In the genomic region with DNA sequence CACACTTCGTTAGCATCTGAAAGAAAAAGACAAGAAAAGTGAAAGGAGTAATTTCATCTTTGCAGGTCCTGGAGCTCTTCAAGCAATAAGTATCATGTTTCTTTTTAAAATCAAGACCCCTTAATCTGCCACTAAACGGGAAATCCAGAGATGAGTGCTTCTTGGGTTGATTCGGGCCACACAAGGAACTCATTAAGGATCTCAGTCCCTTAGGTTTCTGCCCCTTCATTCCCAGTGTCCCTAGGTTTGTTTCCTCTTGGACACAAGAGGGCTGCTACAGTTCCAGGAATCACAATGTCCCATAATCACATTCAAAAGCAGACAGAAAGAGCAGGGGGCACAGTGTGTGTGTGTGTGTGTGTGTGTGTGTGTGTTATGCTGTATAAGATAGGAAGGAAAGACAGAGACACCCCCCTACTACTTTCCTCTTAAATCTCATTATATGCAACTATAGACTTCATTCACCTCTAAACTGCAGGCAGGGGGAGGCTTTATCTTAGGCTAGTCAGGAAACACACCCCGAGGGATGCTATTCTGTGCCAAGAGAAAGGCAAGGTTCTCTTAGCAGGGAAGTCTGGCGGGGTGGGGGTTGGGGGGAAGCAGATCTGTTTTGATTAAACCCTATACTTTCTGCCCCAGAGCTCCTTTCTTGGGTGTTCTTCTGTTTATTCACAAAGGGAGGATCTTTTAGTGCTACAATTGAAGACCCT, we compare ENCODE assay signal across 25 mouse cellular contexts. TPM values are rescaled to one million over a fixed set of nuclear protein-coding genes. Genes with fewer than 3 reads are reported as not detected.
DNase-seq lines count a peak whose midpoint lies in the region; ATAC-seq and TF ChIP-seq lines count a peak whose summit lies in the region.
"Had no signal": no experiment of that assay in that cellular context is flagged by ENCODE, and none has a peak within 500 bp of the region (broad histone marks: within the 10 kb centered on the region; RNA-seq: fewer than 3 reads in every experiment).

No protein-coding gene starts in this region.

- no peak overlapping the region for H3K27ac ChIP-seq in hindbrain, embryonic 11.5 days (ENCODE audit: low read depth, low read length)
- H3K27ac ChIP-seq in hindbrain, embryonic 13.5 days, result no peak overlapping the region
- H3K27ac ChIP-seq in midbrain, embryonic 14.5 days (replicated peaks; ENCODE audit: low read depth, low read length), result no peak overlapping the region
- no peak overlapping the region for H3K27ac ChIP-seq in midbrain, embryonic 16.5 days (ENCODE audit: low read length)
- H3K27ac ChIP-seq in embryonic facial prominence, embryonic 13.5 days, result peak overlapping the region; percentile 60; the same call in 1 of the 2 replicates
- peak overlapping the region; percentile 13; the same call in 1 of the 2 replicates for H3K27ac ChIP-seq in limb, embryonic 15.5 days
- no peak overlapping the region for H3K27ac ChIP-seq in liver, postnatal 0 days (ENCODE audit: low read depth)
- H3K27ac ChIP-seq in left cerebral cortex, adult 2 months, result no peak overlapping the region
- H3K27ac ChIP-seq: gastrocnemius, adult 2 months; intestine, embryonic 15.5 days; liver, embryonic 12.5 days; lung, embryonic 15.5 days; macrophage; midbrain, embryonic 12.5 days had no signal

- H3K36me3 ChIP-seq in hindbrain, embryonic 11.5 days (ENCODE audit: control insufficient read depth, insufficient read depth, low read length), result no peaks in the 10 kb centered on the region
- no peaks in the 10 kb centered on the region for H3K36me3 ChIP-seq in hindbrain, embryonic 13.5 days
- H3K36me3 ChIP-seq in midbrain, embryonic 14.5 days (ENCODE audit: control insufficient read depth, insufficient read depth, low read length), result no peaks in the 10 kb centered on the region
- H3K36me3 ChIP-seq in midbrain, embryonic 16.5 days (ENCODE audit: control insufficient read depth, insufficient read depth, low read length), result no peaks in the 10 kb centered on the region
- H3K36me3 ChIP-seq in embryonic facial prominence, embryonic 13.5 days, result no peaks in the 10 kb centered on the region; the same call in 1 of the 2 replicates
- no peaks in the 10 kb centered on the region for H3K36me3 ChIP-seq in limb, embryonic 15.5 days
- no peaks in the 10 kb centered on the region for H3K36me3 ChIP-seq in liver, postnatal 0 days (replicated peaks; ENCODE audit: insufficient read depth, low read length)
- H3K36me3 ChIP-seq: intestine, embryonic 15.5 days; liver, embryonic 12.5 days; lung, embryonic 15.5 days; midbrain, embryonic 12.5 days had no signal

- no peak for TF ChIP-seq EP300 in liver, postnatal 0 days (IDR thresholded peaks at IDR 0.05; ENCODE audit: low read depth)

- TF ChIP-seq CTCF in liver, postnatal 0 days (IDR thresholded peaks at IDR 0.05; ENCODE audit: low read depth), result no peak
- TF ChIP-seq CTCF in left cerebral cortex, adult 2 months (IDR thresholded peaks at IDR 0.05), result no peak

- intact Hi-C loops in left cerebral cortex, adult 2 months (cut with DNase I), result no loop called here

- H3K9me3 ChIP-seq in hindbrain, embryonic 11.5 days (ENCODE audit: control insufficient read depth, low read length), result no peaks in the 10 kb centered on the region
- no peaks in the 10 kb centered on the region for H3K9me3 ChIP-seq in hindbrain, embryonic 13.5 days
- H3K9me3 ChIP-seq in midbrain, embryonic 14.5 days (ENCODE audit: control insufficient read depth, low read length), result no peaks in the 10 kb centered on the region
- H3K9me3 ChIP-seq in midbrain, embryonic 16.5 days (replicated peaks; ENCODE audit: control insufficient read depth, low read length, poor library complexity, severe bottlenecking), result no peaks in the 10 kb centered on the region
- no peaks in the 10 kb centered on the region for H3K9me3 ChIP-seq in embryonic facial prominence, embryonic 13.5 days
- H3K9me3 ChIP-seq in limb, embryonic 15.5 days, result no peaks in the 10 kb centered on the region
- H3K9me3 ChIP-seq in liver, postnatal 0 days (ENCODE audit: low read length), result no peaks in the 10 kb centered on the region
- H3K9me3 ChIP-seq: intestine, embryonic 15.5 days; liver, embryonic 12.5 days; lung, embryonic 15.5 days; midbrain, embryonic 12.5 days had no signal

- WGBS in hindbrain, embryonic 11.5 days, result 30% methylated on average over 5 of the region's 5 CpGs
- 34% methylated on average over 5 of the region's 5 CpGs for WGBS in hindbrain, embryonic 13.5 days
- 21% methylated on average over 5 of the region's 5 CpGs for WGBS in midbrain, embryonic 14.5 days
- WGBS in midbrain, embryonic 16.5 days, result 24% methylated on average over 5 of the region's 5 CpGs
- WGBS in embryonic facial prominence, embryonic 13.5 days, result 2% methylated on average over 5 of the region's 5 CpGs
- WGBS in limb, embryonic 15.5 days, result 13% methylated on average over 5 of the region's 5 CpGs
- 40% methylated on average over 5 of the region's 5 CpGs for WGBS in liver, postnatal 0 days (ENCODE audit: insufficient replicate concordance)

- no peak overlapping the region for H3K4me3 ChIP-seq in hindbrain, embryonic 11.5 days (ENCODE audit: low read depth, low read length)
- no peak overlapping the region for H3K4me3 ChIP-seq in hindbrain, embryonic 13.5 days
- H3K4me3 ChIP-seq in midbrain, embryonic 14.5 days (replicated peaks; ENCODE audit: low read depth, low read length), result no peak overlapping the region
- no peak overlapping the region for H3K4me3 ChIP-seq in midbrain, embryonic 16.5 days (ENCODE audit: low read depth, low read length)
- H3K4me3 ChIP-seq in embryonic facial prominence, embryonic 13.5 days, result no peak overlapping the region
- H3K4me3 ChIP-seq in limb, embryonic 15.5 days, result no peak overlapping the region
- H3K4me3 ChIP-seq in liver, postnatal 0 days (ENCODE audit: low read depth, low read length), result no peak overlapping the region
- H3K4me3 ChIP-seq in left cerebral cortex, adult 2 months, result no peak overlapping the region
- H3K4me3 ChIP-seq: gastrocnemius, adult 2 months; intestine, embryonic 15.5 days; liver, embryonic 12.5 days; lung, embryonic 15.5 days; midbrain, embryonic 12.5 days had no signal

- no peak for ATAC-seq in hindbrain, embryonic 11.5 days (ENCODE audit: low FRiP score)
- no peak for ATAC-seq in hindbrain, embryonic 13.5 days (ENCODE audit: low FRiP score)
- ATAC-seq in midbrain, embryonic 14.5 days (ENCODE audit: low FRiP score, low TSS enrichment), result no peak
- no peak for ATAC-seq in midbrain, embryonic 16.5 days
- peak; percentile 33; the same call in 1 of the 2 replicates for ATAC-seq in embryonic facial prominence, embryonic 13.5 days (ENCODE audit: insufficient number of reproducible peaks, insufficient read depth, low FRiP score, low TSS enrichment, low read depth)
- peak; percentile 40; the same call in 1 of the 2 replicates for ATAC-seq in limb, embryonic 15.5 days (ENCODE audit: insufficient number of reproducible peaks, low FRiP score, low TSS enrichment, low read depth)
- no peak for ATAC-seq in liver, postnatal 0 days
- ATAC-seq: activated CD4-positive, CD25-positive, alpha-beta regulatory T cell, adult 4 months; forebrain, embryonic 16.5 days; intestine, embryonic 15.5 days; liver, embryonic 12.5 days; Patski had no signal

- no peak overlapping the region for H3K9ac ChIP-seq in hindbrain, embryonic 11.5 days (ENCODE audit: low read depth, low read length)
- no peak overlapping the region for H3K9ac ChIP-seq in hindbrain, embryonic 13.5 days
- H3K9ac ChIP-seq in midbrain, embryonic 14.5 days (replicated peaks; ENCODE audit: low read length), result no peak overlapping the region
- H3K9ac ChIP-seq in midbrain, embryonic 16.5 days (ENCODE audit: low read depth, low read length), result no peak overlapping the region
- no peak overlapping the region for H3K9ac ChIP-seq in embryonic facial prominence, embryonic 13.5 days
- H3K9ac ChIP-seq in limb, embryonic 15.5 days, result no peak overlapping the region
- H3K9ac ChIP-seq in liver, postnatal 0 days (replicated peaks), result no peak overlapping the region
- H3K9ac ChIP-seq: intestine, embryonic 15.5 days; liver, embryonic 12.5 days; lung, embryonic 15.5 days; midbrain, embryonic 12.5 days had no signal

- DNase-seq in hindbrain, embryonic 11.5 days (ENCODE audit: low spot score), result peak; percentile 12
- DNase-seq in midbrain, embryonic 14.5 days, result peak; percentile 20
- DNase-seq in liver, postnatal 0 days, result no peak
- no peak for DNase-seq in left cerebral cortex, adult 2 months (ENCODE audit: extremely low spot score in 1 of 2, low spot score in 2 of 2)
- DNase-seq: adrenal gland, postnatal 14 days; cerebellum, adult 18-20 months; cerebellum, postnatal 36 days; gastrocnemius, adult 2 months; heart, postnatal 4 days; right cerebral cortex, postnatal 4 days; thymus, postnatal 25 days had no signal

- no peak overlapping the region for H3K4me2 ChIP-seq in hindbrain, embryonic 11.5 days (replicated peaks; ENCODE audit: low read depth, low read length)
- no peak overlapping the region for H3K4me2 ChIP-seq in hindbrain, embryonic 13.5 days
- no peak overlapping the region for H3K4me2 ChIP-seq in midbrain, embryonic 14.5 days (ENCODE audit: low read length)
- no peak overlapping the region for H3K4me2 ChIP-seq in midbrain, embryonic 16.5 days (ENCODE audit: low read length)
- no peak overlapping the region for H3K4me2 ChIP-seq in embryonic facial prominence, embryonic 13.5 days
- H3K4me2 ChIP-seq in limb, embryonic 15.5 days, result no peak overlapping the region
- no peak overlapping the region for H3K4me2 ChIP-seq in liver, postnatal 0 days (ENCODE audit: low read depth, low read length)
- H3K4me2 ChIP-seq: intestine, embryonic 15.5 days; liver, embryonic 12.5 days; lung, embryonic 15.5 days; midbrain, embryonic 12.5 days had no signal

- H3K27me3 ChIP-seq in hindbrain, embryonic 11.5 days (ENCODE audit: control insufficient read depth, insufficient read depth, low read length), result no peaks in the 10 kb centered on the region
- no peaks in the 10 kb centered on the region for H3K27me3 ChIP-seq in hindbrain, embryonic 13.5 days
- H3K27me3 ChIP-seq in midbrain, embryonic 14.5 days (ENCODE audit: control insufficient read depth, insufficient read depth, low read length), result no peaks in the 10 kb centered on the region
- no peaks in the 10 kb centered on the region; the same call in 1 of the 2 replicates for H3K27me3 ChIP-seq in midbrain, embryonic 16.5 days (ENCODE audit: control insufficient read depth, insufficient read depth, low read depth, low read length)
- no peaks in the 10 kb centered on the region for H3K27me3 ChIP-seq in embryonic facial prominence, embryonic 13.5 days
- H3K27me3 ChIP-seq in limb, embryonic 15.5 days, result no peaks in the 10 kb centered on the region
- H3K27me3 ChIP-seq in liver, postnatal 0 days (ENCODE audit: insufficient read depth, low read length), result no peaks in the 10 kb centered on the region
- H3K27me3 ChIP-seq: intestine, embryonic 15.5 days; liver, embryonic 12.5 days; lung, embryonic 15.5 days; midbrain, embryonic 12.5 days; Patski had no signal

- no peaks in the 10 kb centered on the region for H3K4me1 ChIP-seq in hindbrain, embryonic 11.5 days (replicated peaks; ENCODE audit: control insufficient read depth, insufficient read depth, low read length)
- H3K4me1 ChIP-seq in hindbrain, embryonic 13.5 days (replicated peaks), result peaks cover 6% of the 10 kb centered on the region; the same call in 1 of the 2 replicates
- no peaks in the 10 kb centered on the region for H3K4me1 ChIP-seq in midbrain, embryonic 14.5 days (ENCODE audit: control insufficient read depth, insufficient read depth, low read length)
- H3K4me1 ChIP-seq in midbrain, embryonic 16.5 days (ENCODE audit: control insufficient read depth, insufficient read depth, low read length), result no peaks in the 10 kb centered on the region; the same call in 1 of the 2 replicates
- peaks cover 29% of the 10 kb centered on the region for H3K4me1 ChIP-seq in embryonic facial prominence, embryonic 13.5 days
- peaks cover 9% of the 10 kb centered on the region for H3K4me1 ChIP-seq in limb, embryonic 15.5 days
- H3K4me1 ChIP-seq in liver, postnatal 0 days (ENCODE audit: insufficient read depth), result peaks cover 5% of the 10 kb centered on the region; the same call in 1 of the 2 replicates
- H3K4me1 ChIP-seq: liver, embryonic 12.5 days had no signal

RNA-seq across cellular contexts. Expression of gene Zp2, which starts 18.0 kb away (rescaled TPM):
- not detected in 2 replicates for polyA plus RNA-seq in hindbrain, embryonic 11.5 days (2014; fragmentation: Nextera tagmentation; extraction: Ambion mirVana)
- polyA plus RNA-seq in hindbrain, embryonic 13.5 days (2015; fragmentation: Nextera tagmentation; extraction: Ambion mirVana), result not detected in 2 replicates
- not detected in 2 replicates for polyA plus RNA-seq in midbrain, embryonic 14.5 days (2014; fragmentation: Nextera tagmentation; extraction: Ambion mirVana)
- not detected in 2 replicates for polyA plus RNA-seq in midbrain, embryonic 16.5 days (2015; fragmentation: Nextera tagmentation; extraction: Ambion mirVana)
- polyA plus RNA-seq in embryonic facial prominence, embryonic 13.5 days (2015; fragmentation: Nextera tagmentation; extraction: Ambion mirVana), result not detected in 2 replicates
- 0.51 and 0.58 TPM in 2 replicates for polyA plus RNA-seq in limb, embryonic 15.5 days (2015; fragmentation: Nextera tagmentation; extraction: Ambion mirVana)
- polyA plus RNA-seq in liver, postnatal 0 days (2015; fragmentation: Nextera tagmentation; extraction: Ambion mirVana), result not detected in 2 replicates
- under 1 TPM; 0.26 to 0.29 TPM for total RNA-seq in left cerebral cortex, adult 2 months (2021)
- total RNA-seq: adrenal gland, postnatal 14 days; neutrophil, adult 5-6 weeks had no signal
- polyA plus RNA-seq: activated CD4-positive, CD25-positive, alpha-beta regulatory T cell, adult 4 months; forebrain, embryonic 16.5 days; intestine, embryonic 15.5 days; liver, embryonic 12.5 days; lung, embryonic 15.5 days; macrophage; midbrain, embryonic 12.5 days; Patski; testis, adult 2 months had no signal

RNA-seq across cellular contexts. Expression of gene Tmem159, which starts 25.0 kb away (rescaled TPM):
- polyA plus RNA-seq in hindbrain, embryonic 11.5 days (2014; fragmentation: Nextera tagmentation; extraction: Ambion mirVana), result 19.1 and 22.2 TPM in 2 replicates
- 12.3 and 12.9 TPM in 2 replicates for polyA plus RNA-seq in hindbrain, embryonic 13.5 days (2015; fragmentation: Nextera tagmentation; extraction: Ambion mirVana)
- 9.5 and 33.7 TPM in 2 replicates for polyA plus RNA-seq in midbrain, embryonic 14.5 days (2014; fragmentation: Nextera tagmentation; extraction: Ambion mirVana)
- polyA plus RNA-seq in midbrain, embryonic 16.5 days (2015; fragmentation: Nextera tagmentation; extraction: Ambion mirVana), result 12.9 and 31.7 TPM in 2 replicates
- 26.6 and 29.0 TPM in 2 replicates for polyA plus RNA-seq in embryonic facial prominence, embryonic 13.5 days (2015; fragmentation: Nextera tagmentation; extraction: Ambion mirVana)
- polyA plus RNA-seq in limb, embryonic 15.5 days (2015; fragmentation: Nextera tagmentation; extraction: Ambion mirVana), result 28.2 and 29.2 TPM in 2 replicates
- polyA plus RNA-seq in liver, postnatal 0 days (2015; fragmentation: Nextera tagmentation; extraction: Ambion mirVana), result 3.7 and 4.2 TPM in 2 replicates
- 10 to 100 TPM; 11.2 to 13.4 TPM for total RNA-seq in left cerebral cortex, adult 2 months (2021)

RNA-seq across cellular contexts. Expression of gene Dnah3, which starts 32.1 kb away (rescaled TPM):
- polyA plus RNA-seq in hindbrain, embryonic 11.5 days (2014; fragmentation: Nextera tagmentation; extraction: Ambion mirVana), result 0.34 TPM in 1 of 2 replicates, not detected in the other
- 0.10 TPM in 1 of 2 replicates, not detected in the other for polyA plus RNA-seq in hindbrain, embryonic 13.5 days (2015; fragmentation: Nextera tagmentation; extraction: Ambion mirVana)
- 0.04 TPM in 1 of 2 replicates, not detected in the other for polyA plus RNA-seq in midbrain, embryonic 14.5 days (2014; fragmentation: Nextera tagmentation; extraction: Ambion mirVana)
- polyA plus RNA-seq in midbrain, embryonic 16.5 days (2015; fragmentation: Nextera tagmentation; extraction: Ambion mirVana), result 0.11 and 0.15 TPM in 2 replicates
- not detected in 2 replicates for polyA plus RNA-seq in embryonic facial prominence, embryonic 13.5 days (2015; fragmentation: Nextera tagmentation; extraction: Ambion mirVana)
- polyA plus RNA-seq in limb, embryonic 15.5 days (2015; fragmentation: Nextera tagmentation; extraction: Ambion mirVana), result not detected in 2 replicates
- polyA plus RNA-seq in liver, postnatal 0 days (2015; fragmentation: Nextera tagmentation; extraction: Ambion mirVana), result not detected in 2 replicates
- total RNA-seq in left cerebral cortex, adult 2 months (2021), result under 1 TPM; 0.09 to 0.26 TPM
- total RNA-seq: adrenal gland, postnatal 14 days; neutrophil, adult 5-6 weeks had no signal
- polyA plus RNA-seq: forebrain, embryonic 16.5 days; intestine, embryonic 15.5 days; liver, embryonic 12.5 days; macrophage; midbrain, embryonic 12.5 days; Patski had no signal

RNA-seq across cellular contexts. Expression of gene Anks4b, which starts 46.5 kb away (rescaled TPM):
- polyA plus RNA-seq in hindbrain, embryonic 11.5 days (2014; fragmentation: Nextera tagmentation; extraction: Ambion mirVana), result 0.08 TPM in 1 of 2 replicates, not detected in the other
- polyA plus RNA-seq in hindbrain, embryonic 13.5 days (2015; fragmentation: Nextera tagmentation; extraction: Ambion mirVana), result 0.05 TPM in 1 of 2 replicates, not detected in the other
- polyA plus RNA-seq in midbrain, embryonic 14.5 days (2014; fragmentation: Nextera tagmentation; extraction: Ambion mirVana), result not detected in 2 replicates
- polyA plus RNA-seq in midbrain, embryonic 16.5 days (2015; fragmentation: Nextera tagmentation; extraction: Ambion mirVana), result not detected in 2 replicates
- 0.06 and 0.15 TPM in 2 replicates for polyA plus RNA-seq in embryonic facial prominence, embryonic 13.5 days (2015; fragmentation: Nextera tagmentation; extraction: Ambion mirVana)
- not detected in 2 replicates for polyA plus RNA-seq in limb, embryonic 15.5 days (2015; fragmentation: Nextera tagmentation; extraction: Ambion mirVana)
- polyA plus RNA-seq in liver, postnatal 0 days (2015; fragmentation: Nextera tagmentation; extraction: Ambion mirVana), result 2.4 and 3.0 TPM in 2 replicates
- total RNA-seq in left cerebral cortex, adult 2 months (2021), result under 1 TPM; 0.28 to 0.38 TPM
- total RNA-seq: neutrophil, adult 5-6 weeks had no signal
- polyA plus RNA-seq: activated CD4-positive, CD25-positive, alpha-beta regulatory T cell, adult 4 months; forebrain, embryonic 16.5 days; lung, embryonic 15.5 days; macrophage; midbrain, embryonic 12.5 days; Patski had no signal

Comparison
In these comparisons a context has a peak if more than half of its experiments do, and no peak if none do; other contexts are left out.
1. ATAC-seq: peak in embryonic facial prominence, embryonic 13.5 days (single experiment) and limb, embryonic 15.5 days (single experiment); none in hindbrain, embryonic 11.5 days (single experiment), hindbrain, embryonic 13.5 days (single experiment), midbrain, embryonic 14.5 days (single experiment), midbrain, embryonic 16.5 days (single experiment) and liver, postnatal 0 days (single experiment).
2. DNase-seq: peak in hindbrain, embryonic 11.5 days (single experiment) and midbrain, embryonic 14.5 days (single experiment); none in liver, postnatal 0 days (single experiment) and left cerebral cortex, adult 2 months (0 of 2).
3. H3K27ac ChIP-seq: peak in embryonic facial prominence, embryonic 13.5 days (single experiment) and limb, embryonic 15.5 days (single experiment); none in hindbrain, embryonic 11.5 days (single experiment), hindbrain, embryonic 13.5 days (single experiment), midbrain, embryonic 14.5 days (single experiment), midbrain, embryonic 16.5 days (single experiment), liver, postnatal 0 days (single experiment) and left cerebral cortex, adult 2 months (single experiment).